Mouse (Mus musculus) lung, adult 18-20 months (tissue): ENCODE measurements around the gene Fzd5.

Experiments
- DNase-seq, 2 experiments: peaks; one replicate each; pipeline ENCODE4 v3.0.0; 2022; ENCODE audit warnings: mixed read lengths in 2 of 2

Gene Fzd5

GRCm38 (mm10) chr1:64737502-64738179 is at the start of gene Fzd5:
TSS of gene Fzd5 (minus strand) at chr1:64737751.
- DNase-seq, result peak; percentile 95 to 96

- DNase-seq, result no peak
Observed at GRCm38 (mm10) chr1:64779863-64780262, 42.3 kb upstream of the Fzd5 start.

GRCm38 (mm10) chr1:64779415-64779814 is 41.9 kb upstream of the Fzd5 start:
- DNase-seq, result no peak

- DNase-seq, result no peak
Observed at GRCm38 (mm10) chr1:64773305-64773704, 35.8 kb upstream of the Fzd5 start.

- no peak for DNase-seq
Observed at GRCm38 (mm10) chr1:64770169-64770568, 32.6 kb upstream of the Fzd5 start.

GRCm38 (mm10) chr1:64761646-64762045 is 24.1 kb upstream of the Fzd5 start:
- no peak for DNase-seq

- peak in 1 of 2 experiments; percentile 12 for DNase-seq
Observed at GRCm38 (mm10) chr1:64757766-64758165, 20.2 kb upstream of the Fzd5 start.

- DNase-seq, result peak; percentile 71 to 82
Observed at GRCm38 (mm10) chr1:64757254-64757653, 19.7 kb upstream of the Fzd5 start.

GRCm38 (mm10) chr1:64756640-64757030 is 19.1 kb upstream of the Fzd5 start:
- peak in 1 of 2 experiments; percentile 29 for DNase-seq

GRCm38 (mm10) chr1:64755971-64756639 is 18.6 kb upstream of the Fzd5 start:
- DNase-seq, result peak; percentile 30 to 63

- no peak for DNase-seq
Observed at GRCm38 (mm10) chr1:64754658-64755057, 17.1 kb upstream of the Fzd5 start.

- peak; percentile 51 to 69 for DNase-seq
Observed at GRCm38 (mm10) chr1:64753668-64754067, 16.1 kb upstream of the Fzd5 start.

- peak; percentile 84 to 89 for DNase-seq
Observed at GRCm38 (mm10) chr1:64753109-64753508, 15.6 kb upstream of the Fzd5 start.

- no peak for DNase-seq
Observed at GRCm38 (mm10) chr1:64744616-64745015, 7.1 kb upstream of the Fzd5 start.

- no peak for DNase-seq
Observed at GRCm38 (mm10) chr1:64742741-64743408, 5.3 kb upstream of the Fzd5 start.

- DNase-seq, result peak; percentile 78 to 85
Observed at GRCm38 (mm10) chr1:64738661-64739082, 1.1 kb upstream of the Fzd5 start.

GRCm38 (mm10) chr1:64738180-64738555 is 617 bp upstream of the Fzd5 start:
- peak in 1 of 2 experiments; percentile 62 for DNase-seq

- peak in 1 of 2 experiments; percentile 34 for DNase-seq
Observed at GRCm38 (mm10) chr1:64736681-64737501, 660 bp downstream of the Fzd5 start.

GRCm38 (mm10) chr1:64735781-64736680 is 1.5 kb downstream of the Fzd5 start:
- peak; percentile 55 to 57 for DNase-seq

- DNase-seq, result peak; percentile 31 to 38
Observed at GRCm38 (mm10) chr1:64734771-64735750, 2.5 kb downstream of the Fzd5 start.
